Mouse (Mus musculus): ENCODE results near the gene Mdh1b. TPM values are rescaled to one million over a fixed set of nuclear protein-coding genes. Genes with fewer than 3 reads are reported as not detected.

Mdh1b gene
- total and polyA plus RNA-seq, 3 experiments, result 0.13 to 0.49 (median 0.46) TPM

DNA sequence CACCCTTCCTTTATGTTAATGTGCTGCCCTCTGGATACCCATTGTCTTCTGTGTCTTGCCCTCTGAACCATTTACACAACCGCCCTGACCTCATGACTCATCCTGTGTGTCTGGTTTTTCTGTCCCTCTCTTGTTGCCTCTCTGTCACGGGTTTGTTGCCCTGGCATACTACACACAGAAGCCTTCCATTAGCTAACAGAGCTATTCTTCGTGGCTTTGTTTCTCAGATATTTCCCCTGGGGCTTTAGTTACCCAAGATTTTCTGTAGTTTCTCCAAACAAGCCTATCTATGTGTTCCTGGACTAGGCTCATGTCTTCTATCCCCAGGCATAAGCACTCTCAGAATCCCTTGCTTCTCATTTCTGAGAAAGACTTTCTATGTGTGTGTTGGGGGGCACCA is 21.2 kb downstream of the Mdh1b start:
- in situ Hi-C loops (cut with MboI; ENCODE audit: low pct_ligation_motif_present, low pct_unique_long_range_greater_than_20kb, low sequenced_read_pairs) (no loop called here), dilution Hi-C loops (cut with MboI; ENCODE audit: extremely low pct_ligation_motif_present, extremely low pct_unique_long_range_greater_than_20kb, low sequenced_read_pairs) (no loop called here)
- TF ChIP-seq GABPA (IDR thresholded peaks at IDR 0.05; ENCODE audit: insufficient replicate concordance, low read depth, low read length) (no peak), SIN3A (IDR thresholded peaks at IDR 0.05; ENCODE audit: low read length) (no peak), NRF1 (IDR thresholded peaks at IDR 0.05; ENCODE audit: low read depth, low read length) (no peak), ZC3H11A (IDR thresholded peaks at IDR 0.05; ENCODE audit: low read depth, low read length) (no peak), KAT2A (IDR thresholded peaks at IDR 0.05; ENCODE audit: insufficient replicate concordance, low read length) (no peak), E2F4 (IDR thresholded peaks at IDR 0.05; ENCODE audit: insufficient replicate concordance, low read depth, low read length) (no peak), MEF2A (IDR thresholded peaks at IDR 0.05; ENCODE audit: borderline replicate concordance, low read depth, low read length) (no peak)
- Histone ChIP-seq H3K9me3 (replicated peaks; ENCODE audit: low read length) (no peaks in the 10 kb centered on the region), H3K27ac (ENCODE audit: insufficient read depth, low read depth) (no peak overlapping the region), H3K4me1 (ENCODE audit: control insufficient read depth in 1 of 2, insufficient read depth in 2 of 2) (no peaks in the 10 kb centered on the region), H3K36me3 (replicated peaks in 1 of 2; ENCODE audit: control insufficient read depth in 1 of 2, insufficient read depth in 1 of 2, low read length in 1 of 2) (no peaks in the 10 kb centered on the region), H3K79me2 (replicated peaks; ENCODE audit: control insufficient read depth, extremely low read depth, insufficient read depth, poor library complexity, severe bottlenecking) (no peaks in the 10 kb centered on the region), H3K27me3 (replicated peaks) (no peaks in the 10 kb centered on the region), H3K9ac (ENCODE audit: insufficient read depth, low read depth) (no peak overlapping the region), H3K4me2 (ENCODE audit: insufficient read depth, low read depth, poor library complexity, severe bottlenecking) (no peak overlapping the region), H3K4me3 (replicated peaks in 1 of 3; ENCODE audit: low read depth in 2 of 3, low read length in 2 of 3, poor library complexity in 1 of 3) (no peak overlapping the region)
- no peak for DNase-seq (ENCODE audit: extremely low read depth)

DNA sequence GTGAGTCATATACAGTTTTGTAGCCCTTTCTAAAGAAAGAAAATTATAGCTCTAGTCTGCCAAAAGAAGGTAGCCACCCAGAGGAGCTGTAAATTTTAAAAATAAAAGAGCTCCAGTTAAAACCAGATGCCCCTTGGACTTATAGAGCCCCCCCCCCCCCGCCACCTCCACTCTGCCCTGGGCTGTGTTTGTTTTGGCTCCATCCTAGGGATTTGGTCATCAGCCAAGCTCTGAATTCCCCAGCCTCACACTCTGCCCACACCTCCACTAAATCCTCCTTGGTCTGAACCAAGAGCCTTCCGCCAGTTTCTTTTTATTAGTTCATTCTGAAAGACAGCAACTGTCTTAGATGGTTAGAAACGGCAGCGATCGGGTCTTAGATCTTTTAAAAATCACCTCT is 24.4 kb downstream of the Mdh1b start:
- in situ Hi-C loops (cut with MboI; ENCODE audit: low pct_ligation_motif_present, low pct_unique_long_range_greater_than_20kb, low sequenced_read_pairs) (no loop called here), dilution Hi-C loops (cut with MboI; ENCODE audit: extremely low pct_ligation_motif_present, extremely low pct_unique_long_range_greater_than_20kb, low sequenced_read_pairs) (no loop called here)
- H3K27me3 ChIP-seq (replicated peaks), result no peaks in the 10 kb centered on the region
- no peak for TF ChIP-seq ETS1 (conservative IDR thresholded peaks at IDR 0.05; ENCODE audit: low read depth, low read length)
- TF ChIP-seq UBTF (IDR thresholded peaks at IDR 0.05; ENCODE audit: low read depth, low read length), result no peak
- no peak for TF ChIP-seq GABPA (IDR thresholded peaks at IDR 0.05; ENCODE audit: insufficient replicate concordance, low read depth, low read length)
- TF ChIP-seq BHLHE40 (IDR thresholded peaks at IDR 0.05; ENCODE audit: low read depth, low read length), result no peak
- no peak for TF ChIP-seq TCF12 (IDR thresholded peaks at IDR 0.05; ENCODE audit: low read depth, low read length)
- TF ChIP-seq RAD21 (IDR thresholded peaks at IDR 0.05; ENCODE audit: low read depth, low read length), result no peak
- TF ChIP-seq POLR2AphosphoS2 (IDR thresholded peaks at IDR 0.05; ENCODE audit: low read depth, low read length), result no peak
- no peak for TF ChIP-seq ZNF384 (IDR thresholded peaks at IDR 0.05; ENCODE audit: low read depth, low read length)
- no peak for TF ChIP-seq POLR2A (IDR thresholded peaks at IDR 0.05; ENCODE audit: low read depth, low read length)
- no peak for TF ChIP-seq SMC3 (IDR thresholded peaks at IDR 0.05; ENCODE audit: low read depth, low read length)
- H3K27ac ChIP-seq (ENCODE audit: insufficient read depth, low read depth), result no peak overlapping the region
- H3K9ac ChIP-seq (ENCODE audit: insufficient read depth, low read depth), result no peak overlapping the region
- H3K4me3 ChIP-seq (replicated peaks in 1 of 3; ENCODE audit: low read depth in 2 of 3, low read length in 2 of 3, poor library complexity in 1 of 3), result no peak overlapping the region
- H3K9me3 ChIP-seq (replicated peaks; ENCODE audit: low read length), result no peaks in the 10 kb centered on the region
- no peak overlapping the region for H3K4me2 ChIP-seq (ENCODE audit: insufficient read depth, low read depth, poor library complexity, severe bottlenecking)
- no peaks in the 10 kb centered on the region for H3K36me3 ChIP-seq (replicated peaks in 1 of 2; ENCODE audit: control insufficient read depth in 1 of 2, insufficient read depth in 1 of 2, low read length in 1 of 2)
- no peaks in the 10 kb centered on the region for H3K4me1 ChIP-seq (ENCODE audit: control insufficient read depth in 1 of 2, insufficient read depth in 2 of 2)
- DNase-seq (ENCODE audit: extremely low read depth), result no peak
- no peaks in the 10 kb centered on the region for H3K79me2 ChIP-seq (replicated peaks; ENCODE audit: control insufficient read depth, extremely low read depth, insufficient read depth, poor library complexity, severe bottlenecking)
